Mouse (Mus musculus): ENCODE measurements at regions not wholly inside any gene's neighbourhood (a gene's known extent, or its start where the extent isn't known, plus 50 kb on each side); places are given as distances from the start of the nearest gene placed in this dataset.
A peak's percentile ranks its signal among the peaks of the same experiment; 100 is the strongest.

- DNase-seq (ENCODE audit: low spot score in 2 of 2) = no peak
Observed at GRCm38 (mm10) chr15:63724543-63725186, 120.3 kb downstream of the Gsdmc2 start.

GRCm38 (mm10) chr15:63722991-63723390, 122.0 kb downstream of the Gsdmc2 start:
- no peak for DNase-seq (ENCODE audit: low spot score in 2 of 2)

GRCm38 (mm10) chr15:63721669-63722357, 123.2 kb downstream of the Gsdmc2 start:
- DNase-seq (ENCODE audit: low spot score in 2 of 2) = peak; percentile 69 to 71

- no peak for DNase-seq (ENCODE audit: low spot score in 2 of 2)
Observed at GRCm38 (mm10) chr15:63717812-63718211, 127.2 kb downstream of the Gsdmc2 start.

GRCm38 (mm10) chr15:63713697-63714096, 131.3 kb downstream of the Gsdmc2 start:
- DNase-seq (ENCODE audit: low spot score in 2 of 2) = no peak

- no peak for DNase-seq (ENCODE audit: low spot score in 2 of 2)
Observed at GRCm38 (mm10) chr15:63710381-63710780, 134.6 kb downstream of the Gsdmc2 start.

GRCm38 (mm10) chr15:63709270-63709933, 135.6 kb downstream of the Gsdmc2 start:
- no peak for DNase-seq (ENCODE audit: low spot score in 2 of 2)

GRCm38 (mm10) chr15:63704636-63705035, 140.3 kb downstream of the Gsdmc2 start:
- DNase-seq (ENCODE audit: low spot score in 2 of 2) = peak in 1 of 2 experiments; percentile 9

GRCm38 (mm10) chr15:63697831-63698230, 147.1 kb downstream of the Gsdmc2 start:
- DNase-seq (ENCODE audit: low spot score in 2 of 2) = no peak

GRCm38 (mm10) chr15:63694150-63694549, 150.8 kb downstream of the Gsdmc2 start:
- no peak for DNase-seq (ENCODE audit: low spot score in 2 of 2)

GRCm38 (mm10) chr15:63693561-63693960, 151.4 kb downstream of the Gsdmc2 start:
- no peak for DNase-seq (ENCODE audit: low spot score in 2 of 2)

- no peak for DNase-seq (ENCODE audit: low spot score in 2 of 2)
Observed at GRCm38 (mm10) chr15:63692491-63693295, 152.3 kb downstream of the Gsdmc2 start.

GRCm38 (mm10) chr15:63689788-63690575, 155.0 kb downstream of the Gsdmc2 start:
- no peak for DNase-seq (ENCODE audit: low spot score in 2 of 2)

GRCm38 (mm10) chr15:63687852-63688251, 157.1 kb downstream of the Gsdmc2 start:
- no peak for DNase-seq (ENCODE audit: low spot score in 2 of 2)

GRCm38 (mm10) chr15:63686954-63687562, 157.9 kb downstream of the Gsdmc2 start:
- DNase-seq (ENCODE audit: low spot score in 2 of 2) = no peak

GRCm38 (mm10) chr15:63679984-63680925, 164.7 kb downstream of the Gsdmc2 start:
- DNase-seq (ENCODE audit: low spot score in 2 of 2) = no peak

GRCm38 (mm10) chr15:63678921-63679320, 166.1 kb downstream of the Gsdmc2 start:
- no peak for DNase-seq (ENCODE audit: low spot score in 2 of 2)

GRCm38 (mm10) chr15:63675491-63676036, 169.4 kb downstream of the Gsdmc2 start:
- no peak for DNase-seq (ENCODE audit: low spot score in 2 of 2)

GRCm38 (mm10) chr15:63674404-63674803, 170.6 kb downstream of the Gsdmc2 start:
- no peak for DNase-seq (ENCODE audit: low spot score in 2 of 2)
